Mouse (Mus musculus) liver, embryonic 14.5 days (tissue): Measurements from ENCODE around the gene Thnsl1. TPM values are rescaled to one million over a fixed set of nuclear protein-coding genes. Genes with fewer than 3 reads are reported as not detected.
A peak's percentile ranks its signal among the peaks of the same experiment; 100 is the strongest.

Source experiments
- ATAC-seq: fragments of 200-750 bp; cut with Nextera tagmentation; 2 replicates; pipeline ENCODE4 v1.8.0; 2017; ENCODE audit warnings: moderate number of reproducible peaks, mild to moderate bottlenecking, moderate library complexity; ENCODE audit not compliant: insufficient read depth
- DNase-seq, 3 experiments: peaks; one replicate each; pipeline ENCODE4 v3.0.0-alpha.2; 2012 to 2013; ENCODE audit warnings: low read depth in 3 of 3, low spot score in 3 of 3
- H3K27ac ChIP-seq: fragments of 300-500 bp; sonication (generic); 2 replicates; pipeline ENCODE4 v1.5.1; 2014; ENCODE audit warnings: moderate library complexity, mild to moderate bottlenecking, control low read depth, inconsistent platforms
- H3K27me3 ChIP-seq: fragments of 300-500 bp; sonication (generic); 2 replicates; pipeline ENCODE4 v1.6.1; 2014; ENCODE audit warnings: mild to moderate bottlenecking, low read length, moderate library complexity; ENCODE audit not compliant: control insufficient read depth, insufficient read depth
- H3K36me3 ChIP-seq: fragments of 300-500 bp; sonication (generic); replicated peaks from 2 replicates; pipeline ENCODE4 v1.6.1; 2014; ENCODE audit warnings: low read depth; ENCODE audit not compliant: control insufficient read depth, insufficient read depth
- H3K4me1 ChIP-seq, 2 experiments: fragments of 200-500 bp in 1 of 2; fragments of 300-500 bp in 1 of 2; sonication (generic) in 1 of 2; replicated peaks; 2 replicates each; pipeline ENCODE4 v1.6.1; 2012 to 2014; ENCODE audit warnings: antibody characterized with exemption in 1 of 2, inconsistent platforms in 1 of 2, low read length in 1 of 2; ENCODE audit not compliant: control insufficient read depth in 2 of 2, insufficient read depth in 2 of 2
- H3K4me2 ChIP-seq: fragments of 300-500 bp; sonication (generic); 2 replicates; pipeline ENCODE4 v1.6.1; 2014; ENCODE audit warnings: low read depth, mild to moderate bottlenecking, control low read depth, moderate library complexity
- H3K4me3 ChIP-seq, 2 experiments: fragments of 200-500 bp in 1 of 2; fragments of 300-500 bp in 1 of 2; sonication (generic) in 1 of 2; 2 replicates each; pipeline ENCODE4 v1.5.1; 2012 to 2014; ENCODE audit warnings: low read depth in 2 of 2, low read length in 2 of 2, mild to moderate bottlenecking in 2 of 2, control low read depth in 1 of 2, inconsistent platforms in 1 of 2, moderate library complexity in 1 of 2; ENCODE audit not compliant: insufficient read depth in 1 of 2
- H3K9ac ChIP-seq: fragments of 300-500 bp; sonication (generic); replicated peaks from 2 replicates; pipeline ENCODE4 v1.6.1; 2014; ENCODE audit warnings: mild to moderate bottlenecking, control low read depth, moderate library complexity
- H3K9me3 ChIP-seq: fragments of 300-500 bp; sonication (generic); 2 replicates; pipeline ENCODE4 v1.6.1; 2016; ENCODE audit warnings: low read length, mixed read lengths; ENCODE audit not compliant: control insufficient read depth
- CTCF ChIP-seq: IDR thresholded peaks from 2 replicates; pipeline ENCODE4 v1.5.1; 2016; ENCODE audit warnings: antibody characterized with exemption, low read depth, control low read depth
- EP300 ChIP-seq: IDR thresholded peaks from 2 replicates; pipeline ENCODE4 v1.6.1; 2016; ENCODE audit warnings: antibody characterized with exemption, low read depth
- WGBS: fragments of 180-500 bp; shearing (Covaris S2); extraction: QIAGEN DNeasy Blood & Tissue Kit; methylation state at CpG from one replicate; pipeline ENCODE4 v1.1.7; 2014; ENCODE audit not compliant: insufficient replicate concordance; 5-methylcytosine and 5-hydroxymethylcytosine counted together
- polyA plus RNA-seq, 2 experiments: library from polyadenylated mRNA; depleted of rRNA in 1 of 2; stranded (reverse) in 1 of 2; unstranded in 1 of 2; fragments of >200 nt; fragmentation: Nextera tagmentation in 1 of 2; extraction: Ambion mirVana in 1 of 2; gene quantifications; 2 replicates each; pipeline versions ENCODE4 v1.2.1 to v1.2.3; 2012 to 2014

The Thnsl1 gene
- polyA plus RNA-seq, 2 experiments = 1.1 to 2.0 TPM

- no peaks in the 10 kb centered on the region for H3K27me3 ChIP-seq
- DNase-seq = no peak
- no peak overlapping the region for H3K9ac ChIP-seq
- TF ChIP-seq CTCF (no peak), EP300 (no peak)
- no peak for ATAC-seq
- H3K9me3 ChIP-seq = no peaks in the 10 kb centered on the region
- H3K36me3 ChIP-seq = no peaks in the 10 kb centered on the region
- H3K4me1 ChIP-seq = 0 out of 4 replicates have a peak, but pooled peaks cover 0 to 1% of the 10 kb centered on the region in 2 experiments
- no peak overlapping the region for H3K4me2 ChIP-seq
- H3K4me3 ChIP-seq = no peak overlapping the region
- 24% methylated on average over 1 of the region's 1 CpGs for WGBS
- H3K27ac ChIP-seq = no peak overlapping the region
Measured at GRCm38 (mm10) chr2:21182811-21183210, 22.7 kb upstream of the Thnsl1 start.

- TF ChIP-seq EP300 (no peak), CTCF (peak; percentile 82)
- no peak overlapping the region for H3K9ac ChIP-seq
- H3K9me3 ChIP-seq = no peaks in the 10 kb centered on the region
- no peak overlapping the region for H3K4me3 ChIP-seq
- WGBS = 35% methylated on average over 7 of the region's 7 CpGs
- 0 out of 4 replicates have a peak, but pooled peaks cover 0 to 1% of the 10 kb centered on the region in 2 experiments for H3K4me1 ChIP-seq
- H3K27me3 ChIP-seq = no peaks in the 10 kb centered on the region
- no peak overlapping the region for H3K27ac ChIP-seq
- ATAC-seq (no peak), DNase-seq (peak; percentile 17 to 26 (median 23))
- no peak overlapping the region for H3K4me2 ChIP-seq
- no peaks in the 10 kb centered on the region for H3K36me3 ChIP-seq
Measured at GRCm38 (mm10) chr2:21187576-21187975, 17.9 kb upstream of the Thnsl1 start.

GRCm38 (mm10) chr2:21188610-21189009 is 16.9 kb upstream of the Thnsl1 start:
- WGBS = 58% methylated on average over 4 of the region's 4 CpGs
- no peaks in the 10 kb centered on the region for H3K27me3 ChIP-seq
- H3K4me2 ChIP-seq = no peak overlapping the region
- ATAC-seq = no peak
- no peaks in the 10 kb centered on the region for H3K9me3 ChIP-seq
- no peak overlapping the region for H3K9ac ChIP-seq
- no peak overlapping the region for H3K27ac ChIP-seq
- H3K36me3 ChIP-seq = no peaks in the 10 kb centered on the region
- H3K4me3 ChIP-seq = no peak overlapping the region
- H3K4me1 ChIP-seq = no peaks in the 10 kb centered on the region
- DNase-seq = no peak
- TF ChIP-seq EP300 (no peak), CTCF (no peak)

- no peak overlapping the region for H3K9ac ChIP-seq
- no peaks in the 10 kb centered on the region for H3K9me3 ChIP-seq
- H3K4me1 ChIP-seq = no peaks in the 10 kb centered on the region
- no peak for TF ChIP-seq EP300
- TF ChIP-seq CTCF = no peak
- WGBS = 12% methylated on average over 1 of the region's 1 CpGs
- no peak overlapping the region for H3K4me3 ChIP-seq
- H3K27me3 ChIP-seq = no peaks in the 10 kb centered on the region
- no peaks in the 10 kb centered on the region for H3K36me3 ChIP-seq
- ATAC-seq (no peak), DNase-seq (no peak)
- H3K27ac ChIP-seq = no peak overlapping the region
- H3K4me2 ChIP-seq = no peak overlapping the region
Measured at GRCm38 (mm10) chr2:21191232-21191631, 14.3 kb upstream of the Thnsl1 start.

GRCm38 (mm10) chr2:21195233-21195632 is 10.3 kb upstream of the Thnsl1 start:
- Histone ChIP-seq H3K9me3 (no peaks in the 10 kb centered on the region), H3K27ac (no peak overlapping the region), H3K4me2 (no peak overlapping the region), H3K4me1 (no peaks in the 10 kb centered on the region), H3K4me3 (no peak overlapping the region), H3K27me3 (no peaks in the 10 kb centered on the region), H3K9ac (no peak overlapping the region), H3K36me3 (no peaks in the 10 kb centered on the region)
- no peak for DNase-seq
- no peak for ATAC-seq
- WGBS = 72% methylated on average over 5 of the region's 5 CpGs
- no peak for TF ChIP-seq EP300
- TF ChIP-seq CTCF = no peak
